Mouse (Mus musculus) G1E (cell line): Measurements from ENCODE around the gene Carnmt1. TPM values are rescaled to one million over a fixed set of nuclear protein-coding genes. Genes with fewer than 3 reads are reported as not detected.

Source experiments
- ATAC-seq: 2 replicates; pipeline ENCODE4 v1.8.0; 2016; ENCODE audit warnings: mild to moderate bottlenecking; ENCODE audit not compliant: insufficient number of reproducible peaks, poor library complexity, low FRiP score, severe bottlenecking; ENCODE audit errors: extremely low read depth
- DNase-seq: peaks from one replicate; pipeline ENCODE4 v3.0.0; 2012; ENCODE audit warnings: low spot score
- H3K27me3 ChIP-seq: 2 replicates; pipeline ENCODE4 v1.6.1; 2012; ENCODE audit warnings: mild to moderate bottlenecking, low read length, inconsistent platforms; ENCODE audit not compliant: insufficient read depth
- H3K36me3 ChIP-seq: replicated peaks from 2 replicates; pipeline ENCODE3; 2012; ENCODE audit warnings: mild to moderate bottlenecking, inconsistent platforms
- H3K4me1 ChIP-seq: 2 replicates; pipeline ENCODE4 v1.6.1; 2012; ENCODE audit warnings: low read depth, low read length, inconsistent platforms, mixed read lengths; ENCODE audit not compliant: insufficient read depth
- H3K4me3 ChIP-seq: 2 replicates; pipeline ENCODE4 v1.5.1; 2012; ENCODE audit warnings: low read depth, mild to moderate bottlenecking, inconsistent platforms, low read length, moderate library complexity, mixed read lengths
- H3K9me3 ChIP-seq: replicated peaks from 2 replicates; pipeline ENCODE4 v1.6.1; 2012; ENCODE audit warnings: inconsistent platforms
- CTCF ChIP-seq: IDR thresholded peaks from 2 replicates; pipeline ENCODE4 v1.5.1; 2012; ENCODE audit warnings: low read depth, low read length, inconsistent platforms, mixed read lengths
- GATA1 ChIP-seq: IDR thresholded peaks from 2 replicates; pipeline ENCODE4 v1.6.1; 2012; ENCODE audit warnings: borderline replicate concordance, low read length, inconsistent platforms, mixed read lengths
- GATA2 ChIP-seq: IDR thresholded peaks from 2 replicates; pipeline ENCODE4 v1.6.1; 2012; ENCODE audit warnings: low read depth, low read length, inconsistent platforms, borderline replicate concordance
- POLR2AphosphoS5 ChIP-seq: IDR thresholded peaks from 2 replicates; pipeline ENCODE4 v1.6.1; 2012; ENCODE audit warnings: low read depth, low read length, inconsistent platforms; ENCODE audit not compliant: insufficient replicate concordance
- TAL1 ChIP-seq: conservative IDR thresholded peaks from 2 replicates; pipeline ENCODE4 v1.6.1; 2012; ENCODE audit warnings: low read depth, low read length, inconsistent platforms, mixed read lengths
- polyA plus RNA-seq: library from polyadenylated mRNA; stranded (reverse); fragments of >175 nt; gene quantifications from 2 replicates; pipeline ENCODE4 v1.2.3, GENCODE M21; 2012
- total RNA-seq, 2 experiments: library from RNA; stranded (forward) in 1 of 2; stranded (reverse) in 1 of 2; fragments of 200-1000 nt in 1 of 2; fragments of >200 nt in 1 of 2; fragmentation: Nextera tagmentation in 1 of 2; gene quantifications; 2 replicates each; pipeline ENCODE4 v1.2.3; 2014 to 2017

Gene Carnmt1
- total and polyA plus RNA-seq, 3 experiments: 18.2 to 94.5 (median 51.8) TPM

DNA sequence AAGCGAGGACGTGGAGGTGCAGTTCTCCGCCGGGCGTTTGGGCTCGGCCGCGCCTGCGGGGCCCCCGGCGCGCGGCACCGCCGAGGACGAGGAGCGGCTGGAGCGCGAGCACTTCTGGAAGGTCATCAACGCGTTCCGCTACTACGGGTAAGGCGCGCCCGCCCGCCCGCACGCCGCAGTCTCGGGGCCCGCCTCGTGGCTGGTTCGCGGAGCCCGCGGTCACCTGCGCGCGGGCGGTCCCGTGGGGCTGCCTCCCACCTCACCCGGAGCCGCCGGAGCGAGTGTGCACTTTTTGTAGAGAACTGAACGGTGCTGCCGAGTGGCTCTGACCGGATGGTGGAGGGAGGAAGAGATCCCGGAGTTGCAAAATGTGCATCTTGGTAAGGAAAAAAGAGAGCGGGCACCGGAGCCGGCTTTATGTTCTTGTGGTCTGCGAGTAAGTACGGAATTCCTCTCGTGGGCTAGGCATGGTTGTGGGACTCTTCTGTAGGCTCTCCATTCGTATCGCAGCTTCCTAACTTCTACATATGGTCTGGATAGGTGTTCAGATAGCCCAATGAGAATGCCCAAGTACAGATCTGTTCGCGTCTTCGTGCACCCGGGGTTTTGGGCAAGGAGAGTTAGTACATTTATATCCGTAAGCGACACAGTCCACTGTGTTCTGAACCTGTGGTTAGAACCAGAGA is 635 bp downstream of the Carnmt1 start:
- no peaks in the 10 kb centered on the region for H3K27me3 ChIP-seq
- DNase-seq (no peak), ATAC-seq (no peak)
- no peaks in the 10 kb centered on the region for H3K9me3 ChIP-seq
- TF ChIP-seq GATA2 (no peak), POLR2AphosphoS5 (no peak), TAL1 (no peak), GATA1 (no peak), CTCF (no peak)
- H3K36me3 ChIP-seq: peaks cover 20% of the 10 kb centered on the region
- H3K4me1 ChIP-seq: peaks cover 48% of the 10 kb centered on the region
- H3K4me3 ChIP-seq: peak overlapping the region; percentile 84

- TF ChIP-seq TAL1: no peak
- no peak for TF ChIP-seq POLR2AphosphoS5
- TF ChIP-seq GATA1: no peak
- TF ChIP-seq CTCF: no peak
- no peak for TF ChIP-seq GATA2
- no peak for DNase-seq
- Histone ChIP-seq H3K4me1 (peaks cover 44% of the 10 kb centered on the region), H3K27me3 (no peaks in the 10 kb centered on the region), H3K4me3 (peak overlapping the region; percentile 84), H3K9me3 (no peaks in the 10 kb centered on the region), H3K36me3 (peaks cover 24% of the 10 kb centered on the region)
- no peak for ATAC-seq
Measured at GRCm38 (mm10) chr19:18672498-18672897, 1.9 kb downstream of the Carnmt1 start.

DNA sequence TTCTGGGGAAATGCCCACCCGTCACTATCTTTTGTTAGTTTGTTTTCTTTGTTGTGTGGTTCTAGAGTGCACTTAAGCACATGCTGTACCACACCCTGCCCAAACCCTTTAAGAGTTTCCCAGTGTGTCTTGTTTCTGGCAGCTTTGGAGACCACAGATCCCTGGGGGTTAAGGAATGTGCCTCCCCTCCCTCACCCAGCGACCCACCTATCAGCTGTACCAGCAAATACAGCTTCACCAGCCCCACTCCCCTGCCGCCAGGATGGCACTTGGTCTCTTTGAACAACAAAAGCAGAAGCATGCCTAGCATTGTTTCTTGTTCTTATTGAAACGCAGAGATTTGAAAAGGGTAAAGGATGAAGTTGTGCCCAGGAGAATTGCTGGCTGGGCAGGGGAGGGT is 2.6 kb downstream of the Carnmt1 start:
- H3K4me1 ChIP-seq: peaks cover 42% of the 10 kb centered on the region
- DNase-seq: no peak
- peaks cover 30% of the 10 kb centered on the region for H3K36me3 ChIP-seq
- peak overlapping the region; percentile 84; the same call in 1 of the 2 replicates for H3K4me3 ChIP-seq
- H3K9me3 ChIP-seq: no peaks in the 10 kb centered on the region
- TF ChIP-seq POLR2AphosphoS5: no peak
- no peak for TF ChIP-seq CTCF
- TF ChIP-seq GATA1: no peak
- TF ChIP-seq GATA2: no peak
- no peak for TF ChIP-seq TAL1
- ATAC-seq: no peak
- H3K27me3 ChIP-seq: no peaks in the 10 kb centered on the region

DNA sequence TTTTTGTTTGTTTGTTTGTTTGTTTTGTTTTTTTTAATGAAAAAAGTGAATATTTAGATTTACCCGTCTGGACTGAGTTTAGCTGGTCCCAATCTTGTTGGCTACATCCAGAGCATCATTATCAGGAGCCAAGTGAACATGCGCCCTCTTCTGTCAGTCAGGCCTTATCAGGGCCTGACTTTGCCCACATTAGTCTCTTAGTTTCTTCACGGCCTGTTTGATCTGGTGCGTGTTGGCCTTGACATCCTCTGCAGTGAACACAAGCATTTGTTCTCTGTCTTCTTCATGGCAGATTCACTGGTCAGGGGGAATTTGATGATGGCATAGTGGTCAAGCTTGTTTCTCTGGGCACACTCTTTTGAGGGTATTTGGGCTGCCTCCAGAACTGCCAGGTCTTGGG is 11.6 kb downstream of the Carnmt1 start:
- no peak for DNase-seq
- H3K36me3 ChIP-seq: peaks cover 63% of the 10 kb centered on the region
- H3K4me3 ChIP-seq: no peak overlapping the region
- H3K9me3 ChIP-seq: no peaks in the 10 kb centered on the region
- peaks cover 10% of the 10 kb centered on the region; the same call in 1 of the 2 replicates for H3K4me1 ChIP-seq
- TF ChIP-seq POLR2AphosphoS5 (no peak), GATA2 (no peak), GATA1 (no peak), TAL1 (no peak)
- no peaks in the 10 kb centered on the region for H3K27me3 ChIP-seq
- no peak for ATAC-seq

DNA sequence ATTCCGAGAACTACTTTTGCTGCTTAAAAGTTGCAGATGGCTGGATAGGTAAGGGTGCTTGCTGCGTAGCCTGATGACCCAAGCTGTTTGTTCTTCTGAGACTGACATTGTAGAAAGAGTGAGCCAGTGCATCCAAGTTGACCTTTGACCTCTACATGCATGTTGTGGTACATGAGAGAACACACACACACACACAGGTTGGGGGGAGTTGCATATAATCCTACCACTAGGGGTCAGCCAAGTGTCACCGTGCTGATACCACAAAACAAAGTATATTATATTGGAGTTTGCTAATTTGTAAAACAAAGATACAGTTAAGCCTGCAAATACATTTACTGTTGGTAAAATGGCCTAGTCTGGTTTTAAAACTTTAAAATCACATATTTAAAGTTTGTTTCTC is 17.0 kb downstream of the Carnmt1 start:
- Histone ChIP-seq H3K9me3 (no peaks in the 10 kb centered on the region), H3K36me3 (peaks cover 59% of the 10 kb centered on the region), H3K27me3 (no peaks in the 10 kb centered on the region), H3K4me1 (peaks cover 28% of the 10 kb centered on the region), H3K4me3 (no peak overlapping the region)
- DNase-seq (no peak), ATAC-seq (0 out of 2 replicates have a peak, but pooled peaks have one; percentile 18)
- no peak for TF ChIP-seq POLR2AphosphoS5
- no peak for TF ChIP-seq TAL1
- peak; percentile 79 for TF ChIP-seq CTCF

- TF ChIP-seq TAL1 (peak; percentile 72), POLR2AphosphoS5 (no peak)
- DNase-seq (no peak), ATAC-seq (peak; percentile 82)
- Histone ChIP-seq H3K9me3 (no peaks in the 10 kb centered on the region), H3K36me3 (peaks cover 72% of the 10 kb centered on the region), H3K27me3 (no peaks in the 10 kb centered on the region), H3K4me3 (no peak overlapping the region), H3K4me1 (peaks cover 46% of the 10 kb centered on the region)
Measured at GRCm38 (mm10) chr19:18692176-18692575, 21.6 kb downstream of the Carnmt1 start.

- no peaks in the 10 kb centered on the region for H3K9me3 ChIP-seq
- no peaks in the 10 kb centered on the region for H3K27me3 ChIP-seq
- DNase-seq (no peak), ATAC-seq (no peak)
- no peak for TF ChIP-seq GATA1
- TF ChIP-seq TAL1: no peak
- no peak for TF ChIP-seq POLR2AphosphoS5
- no peak for TF ChIP-seq GATA2
- TF ChIP-seq CTCF: no peak
- peaks cover 43% of the 10 kb centered on the region for H3K4me1 ChIP-seq
- peak overlapping the region; percentile 9; the same call in 1 of the 2 replicates for H3K4me3 ChIP-seq
- peaks cover 74% of the 10 kb centered on the region for H3K36me3 ChIP-seq
Measured at GRCm38 (mm10) chr19:18692768-18693167, 22.2 kb downstream of the Carnmt1 start.
